Mouse (Mus musculus) embryo, embryonic 9.5 days (tissue): ENCODE measurements around the gene Fgf3.
"Not testable (repeated sequence)": the region's sequence is repeated elsewhere in the genome, so short reads cannot be mapped to it uniquely, and the experiment has no call there.

Experiments
- DNase-seq: peaks from one replicate; pipeline ENCODE4 v3.0.0-alpha.2; 2017; ENCODE audit errors: extremely low spot score

Gene Fgf3

GRCm38 (mm10) chr7:144857826-144858342 lies 20.0 kb downstream of the Fgf3 start:
- DNase-seq = no peak

DNA sequence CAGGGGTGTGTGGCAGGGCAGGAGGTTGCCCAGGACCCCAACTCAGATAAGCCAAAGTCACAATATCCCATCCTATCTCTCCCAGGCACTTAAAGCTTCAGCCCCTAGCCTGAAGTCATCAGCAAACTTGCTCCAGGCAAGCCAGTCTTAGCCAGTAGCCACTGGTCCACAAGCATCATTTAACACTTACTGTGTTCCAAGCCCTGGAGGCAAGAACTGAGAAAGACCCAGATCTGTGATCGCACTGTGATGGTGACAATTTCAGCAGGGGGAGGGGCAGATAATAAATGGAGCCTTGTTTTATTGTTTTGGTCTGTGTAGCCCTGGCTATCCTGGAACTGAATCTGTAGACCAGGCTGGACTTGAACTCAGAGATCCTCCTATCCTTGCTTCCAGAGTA lies 20.8 kb downstream of the Fgf3 start:
- no peak for DNase-seq

DNA sequence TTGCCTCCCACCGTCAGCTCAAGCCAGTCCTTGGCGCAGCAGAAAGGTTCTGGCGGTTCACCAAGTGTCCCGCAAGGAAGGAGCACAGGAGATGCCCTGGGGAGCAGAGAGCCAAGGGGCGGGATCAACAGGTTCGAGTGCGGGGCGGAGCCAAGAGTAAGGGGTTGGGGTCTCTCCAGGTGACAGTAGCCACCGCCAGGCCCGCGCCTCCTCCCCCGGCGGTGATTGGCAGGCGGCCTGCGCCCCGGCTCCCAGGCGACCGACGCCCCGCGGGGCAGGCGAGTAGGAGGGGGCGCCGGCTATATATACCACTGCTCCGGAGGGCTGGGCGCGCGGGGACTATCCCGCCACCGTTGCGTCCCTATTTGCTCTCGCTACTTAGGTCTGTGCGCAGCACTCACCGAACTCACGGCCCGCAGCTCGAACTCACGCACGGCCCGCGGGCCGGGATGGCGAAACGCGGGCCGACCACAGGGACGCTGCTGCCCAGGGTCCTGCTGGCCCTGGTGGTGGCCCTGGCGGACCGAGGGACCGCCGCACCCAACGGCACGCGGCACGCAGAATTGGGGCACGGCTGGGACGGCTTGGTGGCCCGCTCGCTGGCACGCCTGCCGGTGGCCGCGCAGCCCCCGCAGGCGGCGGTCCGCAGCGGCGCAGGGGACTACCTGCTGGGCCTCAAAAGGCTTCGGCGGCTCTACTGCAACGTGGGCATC lies 23.3 kb downstream of the Fgf3 start:
- peak; percentile 17 for DNase-seq

DNA sequence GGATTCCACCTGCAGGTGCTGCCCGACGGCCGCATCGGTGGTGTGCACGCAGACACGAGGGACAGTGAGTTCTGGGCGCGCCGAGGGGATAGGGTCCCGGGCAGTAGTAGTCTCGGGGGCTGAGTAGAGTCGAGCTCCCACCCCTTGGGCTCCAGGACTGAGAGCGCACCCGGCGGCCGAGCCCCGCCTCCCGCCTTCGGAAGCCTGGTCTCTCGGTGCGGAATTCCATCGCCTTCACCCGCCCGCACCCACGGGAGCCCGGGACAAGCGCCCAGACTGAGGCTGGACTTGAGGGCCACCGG lies 23.8 kb downstream of the Fgf3 start:
- peak; percentile 34 for DNase-seq

GRCm38 (mm10) chr7:144862126-144862525 lies 24.2 kb downstream of the Fgf3 start:
- DNase-seq = peak; percentile 17

GRCm38 (mm10) chr7:144862712-144863111 lies 24.8 kb downstream of the Fgf3 start:
- DNase-seq = no peak

- DNase-seq = peak; percentile 31
Observed at GRCm38 (mm10) chr7:144863196-144863595, 25.3 kb downstream of the Fgf3 start.

- no peak for DNase-seq
Observed at GRCm38 (mm10) chr7:144864160-144864670, 26.3 kb downstream of the Fgf3 start.

- no peak for DNase-seq
Observed at GRCm38 (mm10) chr7:144867161-144867560, 29.3 kb downstream of the Fgf3 start.

- no peak for DNase-seq
Observed at GRCm38 (mm10) chr7:144867602-144868001, 29.7 kb downstream of the Fgf3 start.

GRCm38 (mm10) chr7:144872420-144872819 lies 34.5 kb downstream of the Fgf3 start:
- DNase-seq = no peak

DNA sequence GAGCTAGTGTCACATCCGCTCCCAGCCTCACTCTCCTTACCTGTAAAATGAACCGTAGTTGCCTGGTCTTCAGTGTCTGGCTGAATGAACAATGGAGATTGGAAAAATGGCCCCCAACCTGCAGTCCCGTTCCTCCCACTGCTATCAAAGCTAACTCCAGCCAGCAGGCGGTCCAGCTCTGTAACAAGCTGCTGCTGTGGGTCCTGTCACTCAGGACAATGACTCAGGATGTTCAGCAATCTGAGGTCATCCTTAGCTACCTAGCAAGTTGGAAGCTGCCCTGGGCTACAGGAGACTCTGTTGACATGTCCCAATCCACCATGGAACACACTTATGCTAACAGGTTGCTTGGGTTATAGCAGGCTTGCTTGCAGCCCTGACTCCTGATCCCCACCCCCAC lies 35.3 kb downstream of the Fgf3 start:
- no peak for DNase-seq

DNA sequence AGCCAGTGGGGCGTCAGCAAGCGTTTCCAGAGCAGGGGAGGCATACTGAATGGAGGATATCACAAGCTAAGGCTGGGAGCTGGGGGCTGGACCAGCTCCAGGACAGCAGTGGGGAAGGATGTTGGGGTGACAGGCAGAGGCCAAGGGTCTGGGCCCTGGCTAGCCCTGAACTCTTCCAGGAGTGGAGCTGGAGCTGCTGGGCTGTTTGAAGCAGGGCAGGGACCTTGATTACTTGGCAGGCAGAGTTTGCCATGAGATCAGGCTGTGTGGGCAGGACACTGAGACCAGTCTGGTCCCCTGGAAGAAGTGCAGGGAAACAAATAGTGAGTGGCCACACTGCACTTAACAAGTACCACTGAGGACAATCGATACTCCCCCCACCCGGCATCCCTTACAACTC lies 36.3 kb downstream of the Fgf3 start:
- DNase-seq = no peak

- DNase-seq = no peak
Observed at GRCm38 (mm10) chr7:144878401-144878800, 40.5 kb downstream of the Fgf3 start.

DNA sequence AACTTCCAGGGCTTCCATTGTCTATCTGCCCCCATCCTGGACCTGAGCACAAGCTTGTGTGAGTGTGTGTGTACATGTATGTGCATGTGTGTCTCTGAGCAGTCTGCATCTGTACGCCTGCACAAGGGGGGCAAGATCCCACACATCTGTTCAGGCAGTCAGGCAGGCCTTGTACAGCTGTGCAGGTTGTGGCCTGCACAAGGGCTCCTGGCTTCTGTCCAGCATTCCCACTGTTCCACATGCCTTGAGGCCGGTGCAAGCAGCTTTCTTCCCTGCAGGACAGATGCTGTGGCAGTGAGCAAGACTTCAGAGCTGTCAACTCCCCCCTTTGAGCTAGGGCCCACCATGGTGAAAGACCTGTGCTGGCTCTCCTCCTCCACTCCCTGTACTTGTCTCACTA lies 45.2 kb downstream of the Fgf3 start:
- DNase-seq = no peak

DNA sequence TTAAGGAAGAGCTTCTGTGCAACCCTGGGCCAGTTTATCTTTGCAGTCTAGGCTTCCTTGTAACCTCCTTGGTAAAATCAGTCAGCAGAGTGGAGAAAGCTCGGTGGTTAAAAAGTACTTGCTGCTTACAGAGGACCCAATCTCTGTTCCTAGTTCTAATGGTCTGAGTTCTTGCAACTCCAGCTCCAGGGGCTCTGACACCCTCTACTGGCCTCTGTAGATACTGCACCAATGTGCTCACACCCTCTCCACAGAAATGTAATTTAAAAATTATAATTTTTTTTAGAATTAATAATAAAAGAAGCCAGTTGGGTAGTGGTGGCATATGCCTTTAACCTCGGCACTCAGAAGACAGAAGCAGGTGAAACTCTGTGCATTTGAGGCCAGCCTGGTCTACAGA lies 49.8 kb downstream of the Fgf3 start:
- DNase-seq = no peak

DNA sequence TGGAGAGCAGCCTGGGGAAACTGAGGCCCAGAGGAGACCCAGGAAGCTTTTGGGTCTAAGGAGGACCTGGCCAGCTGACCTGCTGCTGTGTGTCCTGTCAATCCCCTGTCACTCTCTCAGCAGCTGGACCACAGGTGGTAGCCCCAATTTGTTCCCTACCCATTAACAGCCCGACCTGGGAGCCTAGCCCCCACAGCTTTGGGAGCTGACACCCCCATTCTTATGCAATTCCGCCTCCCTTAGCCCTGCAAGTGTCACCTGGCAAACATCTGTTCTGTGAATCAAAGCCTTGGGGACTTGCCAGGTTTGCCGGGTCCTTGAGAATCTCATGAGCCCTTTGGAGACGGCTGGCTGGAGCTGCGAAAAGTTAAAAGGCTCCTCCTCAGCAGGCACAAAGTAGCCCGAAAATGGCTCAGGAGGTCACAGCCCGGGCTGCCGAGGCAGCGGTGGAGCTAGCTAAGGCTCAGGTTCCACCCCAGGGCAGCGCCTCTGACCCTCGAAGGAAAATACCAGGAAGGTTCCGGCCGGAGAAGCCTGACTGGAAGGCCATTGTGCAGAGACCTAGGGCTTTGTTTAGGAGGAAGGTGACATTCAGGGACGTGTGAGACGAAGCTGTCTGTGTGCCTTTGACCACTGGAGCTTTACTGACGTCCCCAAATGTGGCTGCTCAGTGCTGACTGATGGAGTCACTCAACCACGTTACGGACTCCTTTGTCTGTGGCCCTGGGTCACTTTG lies 50.8 kb downstream of the Fgf3 start:
- DNase-seq = peak; percentile 39

GRCm38 (mm10) chr7:144890661-144891060 lies 52.8 kb downstream of the Fgf3 start:
- DNase-seq = not testable (repeated sequence)

DNA sequence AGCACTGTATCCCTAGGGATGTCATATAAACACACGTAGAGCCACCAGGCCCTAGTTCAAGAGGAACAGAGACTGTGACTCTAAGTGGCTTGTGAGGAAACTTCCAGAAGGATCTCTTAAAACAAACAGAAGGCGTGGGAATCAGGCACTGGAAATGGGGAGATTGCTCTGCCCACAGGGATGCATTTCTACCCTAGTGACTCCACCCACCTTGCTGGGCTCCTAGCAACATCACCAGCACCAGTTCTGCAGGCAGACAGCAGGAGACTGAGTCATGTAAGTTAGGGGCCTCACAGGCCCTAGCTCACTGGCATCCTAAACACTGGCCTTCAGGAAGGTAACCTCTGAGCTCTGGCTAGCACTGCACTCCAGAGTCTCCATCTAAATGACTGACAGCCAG lies 54.0 kb downstream of the Fgf3 start:
- no peak for DNase-seq

DNA sequence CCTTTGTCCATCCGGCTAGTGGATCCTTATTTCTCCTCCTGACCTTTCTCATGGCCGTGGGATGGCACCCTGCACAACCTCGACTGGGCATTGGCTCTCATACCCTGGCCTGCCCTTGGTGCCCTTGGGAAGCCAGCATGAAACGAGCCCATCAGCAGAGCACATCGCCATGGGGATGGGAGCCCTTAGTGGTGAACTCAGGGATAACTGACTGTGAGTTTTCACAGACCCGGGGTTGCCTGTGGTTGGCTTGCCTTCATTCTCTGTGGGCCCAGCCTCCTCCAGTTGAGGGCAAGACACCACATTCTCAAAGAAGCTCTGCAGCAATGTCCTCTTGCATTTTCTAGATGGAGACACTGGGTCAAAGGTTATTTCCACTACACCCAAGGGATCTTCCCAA lies 54.4 kb downstream of the Fgf3 start:
- DNase-seq = no peak
